Mouse (Mus musculus): ENCODE measurements around the gene Camkmt. TPM values are rescaled to one million over a fixed set of nuclear protein-coding genes. Genes with fewer than 3 reads are reported as not detected.
A peak's percentile ranks its signal among the peaks of the same experiment; 100 is the strongest.

Camkmt gene
- polyA plus RNA-seq, 1 experiment: 5.9 TPM

DNA sequence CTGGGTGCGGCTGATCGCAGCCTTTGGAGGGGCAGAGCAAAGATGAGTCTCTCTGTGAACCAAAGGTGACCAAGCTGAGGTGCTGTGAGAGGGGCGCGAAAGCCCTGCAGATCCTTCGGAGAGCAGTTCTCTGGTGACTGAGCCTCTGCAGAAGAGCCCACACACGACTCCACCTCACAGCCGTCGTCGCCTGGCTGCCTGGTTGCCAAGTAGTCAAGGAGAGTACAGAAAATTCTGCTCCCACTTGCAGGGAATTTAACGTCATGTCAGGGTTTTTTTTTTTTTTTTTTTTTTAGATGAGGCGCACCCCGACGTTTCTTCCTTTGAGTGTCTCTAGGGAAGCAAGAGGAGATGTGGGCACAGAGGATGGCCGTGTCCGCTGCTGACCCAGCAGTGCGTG, 382.9 kb downstream of the Camkmt start:
- H3K4me3 ChIP-seq (ENCODE audit: low read depth, low read length): no peak overlapping the region
- 10% methylated on average over 16 of the region's 16 CpGs for WGBS
- H3K27ac ChIP-seq (ENCODE audit: insufficient read depth, low read depth, low read length): no peak overlapping the region
- TF ChIP-seq CTCF (IDR thresholded peaks at IDR 0.05; ENCODE audit: extremely low read depth, insufficient read length, insufficient replicate concordance, low read depth, low read length): no peak
- TF ChIP-seq POLR2A (IDR thresholded peaks at IDR 0.05; ENCODE audit: low read depth, low read length): no peak
- H3K36me3 ChIP-seq (ENCODE audit: control insufficient read depth, insufficient read depth, low read length): no peaks in the 10 kb centered on the region
- H3K4me1 ChIP-seq (ENCODE audit: control insufficient read depth, insufficient read depth, insufficient read length, low read length): no peaks in the 10 kb centered on the region
- peaks cover 16% of the 10 kb centered on the region for H3K27me3 ChIP-seq (ENCODE audit: control insufficient read depth, insufficient read depth, low read length)

DNA sequence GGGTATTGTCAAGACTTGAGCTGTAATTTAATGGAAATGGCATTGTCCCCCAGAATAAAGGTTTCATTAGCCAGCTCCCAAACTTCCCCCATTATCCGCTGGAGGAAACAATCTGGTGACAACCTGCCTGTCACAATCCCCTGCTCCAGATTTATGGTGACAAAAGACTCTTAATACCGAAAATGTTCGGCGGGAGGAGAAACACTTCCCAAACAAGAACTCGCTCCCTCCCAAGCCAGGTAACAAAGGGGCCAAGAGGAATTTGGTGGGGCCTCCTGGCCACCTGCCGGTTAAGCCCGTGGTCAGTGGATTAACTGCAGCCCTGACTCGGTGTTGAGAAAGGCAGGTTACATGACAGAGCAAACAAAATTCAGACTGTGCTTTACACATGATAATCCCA, 383.5 kb downstream of the Camkmt start:
- H3K4me3 ChIP-seq (ENCODE audit: low read depth, low read length): no peak overlapping the region
- no peak overlapping the region for H3K27ac ChIP-seq (ENCODE audit: insufficient read depth, low read depth, low read length)
- no peaks in the 10 kb centered on the region for H3K4me1 ChIP-seq (ENCODE audit: control insufficient read depth, insufficient read depth, insufficient read length, low read length)
- 27% methylated on average over 8 of the region's 8 CpGs for WGBS
- peaks cover 16% of the 10 kb centered on the region for H3K27me3 ChIP-seq (ENCODE audit: control insufficient read depth, insufficient read depth, low read length)
- no peaks in the 10 kb centered on the region for H3K36me3 ChIP-seq (ENCODE audit: control insufficient read depth, insufficient read depth, low read length)
- TF ChIP-seq CTCF (IDR thresholded peaks at IDR 0.05; ENCODE audit: extremely low read depth, insufficient read length, insufficient replicate concordance, low read depth, low read length) (no peak), POLR2A (IDR thresholded peaks at IDR 0.05; ENCODE audit: low read depth, low read length) (no peak)

DNA sequence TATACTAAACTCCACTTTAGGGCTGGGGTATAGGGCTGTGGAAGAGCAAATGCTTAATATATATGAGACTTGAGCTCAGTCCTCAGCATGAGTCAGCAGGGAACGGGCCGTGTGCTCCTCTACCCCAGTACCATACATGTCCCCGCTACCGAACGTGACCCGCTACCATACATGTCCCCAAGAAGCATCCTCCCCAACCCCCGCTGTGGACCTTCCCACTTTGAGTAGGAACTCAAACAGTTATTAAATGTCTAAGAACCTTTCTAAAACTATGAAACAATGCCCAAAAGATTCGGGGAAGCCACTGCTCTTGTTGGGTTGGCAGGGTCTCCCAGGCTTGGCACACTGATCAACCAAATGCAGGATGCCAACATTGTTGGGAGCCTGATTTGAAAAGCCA, 390.9 kb downstream of the Camkmt start:
- H3K27me3 ChIP-seq (ENCODE audit: control insufficient read depth, insufficient read depth, low read length): peaks cover 20% of the 10 kb centered on the region
- 91% methylated on average over 8 of the region's 8 CpGs for WGBS
- H3K4me1 ChIP-seq (ENCODE audit: control insufficient read depth, insufficient read depth, insufficient read length, low read length): peaks cover 4% of the 10 kb centered on the region; the same call in 1 of the 2 replicates
- TF ChIP-seq POLR2A (IDR thresholded peaks at IDR 0.05; ENCODE audit: low read depth, low read length): no peak
- no peak for TF ChIP-seq CTCF (IDR thresholded peaks at IDR 0.05; ENCODE audit: extremely low read depth, insufficient read length, insufficient replicate concordance, low read depth, low read length)
- no peak overlapping the region for H3K4me3 ChIP-seq (ENCODE audit: low read depth, low read length)
- H3K36me3 ChIP-seq (ENCODE audit: control insufficient read depth, insufficient read depth, low read length): no peaks in the 10 kb centered on the region
- no peak overlapping the region for H3K27ac ChIP-seq (ENCODE audit: insufficient read depth, low read depth, low read length)

DNA sequence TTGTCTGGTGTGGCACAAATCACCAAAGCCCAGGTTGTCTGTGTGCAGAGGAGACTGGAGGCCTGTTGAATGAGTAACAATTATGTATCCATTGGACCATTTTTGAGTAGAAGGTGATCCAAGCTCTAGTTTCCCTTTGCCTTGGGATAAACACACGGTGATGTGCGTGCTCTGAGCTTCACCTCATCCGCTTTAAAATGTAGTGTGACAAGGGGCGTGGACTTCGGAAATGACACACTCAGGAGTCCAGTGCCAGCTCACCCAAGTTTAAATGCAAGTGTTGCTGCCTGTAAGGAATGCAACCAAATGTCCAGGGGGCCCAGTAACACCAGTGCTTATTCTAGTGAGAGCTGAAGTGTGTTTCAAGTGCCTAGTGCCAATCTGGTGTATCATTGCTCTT, 392.7 kb downstream of the Camkmt start:
- H3K4me3 ChIP-seq (ENCODE audit: low read depth, low read length): no peak overlapping the region
- peaks cover 28% of the 10 kb centered on the region for H3K27me3 ChIP-seq (ENCODE audit: control insufficient read depth, insufficient read depth, low read length)
- TF ChIP-seq POLR2A (IDR thresholded peaks at IDR 0.05; ENCODE audit: low read depth, low read length): no peak
- TF ChIP-seq CTCF (IDR thresholded peaks at IDR 0.05; ENCODE audit: extremely low read depth, insufficient read length, insufficient replicate concordance, low read depth, low read length): no peak
- H3K36me3 ChIP-seq (ENCODE audit: control insufficient read depth, insufficient read depth, low read length): no peaks in the 10 kb centered on the region
- peaks cover 4% of the 10 kb centered on the region for H3K4me1 ChIP-seq (ENCODE audit: control insufficient read depth, insufficient read depth, insufficient read length, low read length)
- no peak overlapping the region for H3K27ac ChIP-seq (ENCODE audit: insufficient read depth, low read depth, low read length)
- WGBS: 92% methylated on average over 5 of the region's 5 CpGs

DNA sequence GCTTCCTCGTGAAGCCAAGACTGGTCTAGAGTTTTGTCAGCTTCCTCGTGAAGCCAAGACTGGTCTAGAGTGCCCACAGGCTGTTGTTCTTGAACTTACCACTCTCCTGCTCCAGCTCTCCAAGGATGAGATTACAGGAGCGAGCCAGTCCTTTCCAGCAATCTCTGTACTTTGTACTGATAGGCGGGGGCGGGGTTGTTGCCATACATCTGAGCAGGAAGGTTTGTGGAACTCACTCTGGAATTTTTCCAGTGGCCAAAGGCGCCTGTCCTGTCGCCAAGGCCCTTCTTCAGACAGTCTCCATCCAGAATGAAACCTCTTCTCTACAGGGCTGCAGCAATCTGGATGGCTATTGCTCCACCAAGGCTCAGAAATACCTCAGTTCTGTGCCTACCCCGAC, 393.7 kb downstream of the Camkmt start:
- TF ChIP-seq POLR2A (IDR thresholded peaks at IDR 0.05; ENCODE audit: low read depth, low read length) (no peak), CTCF (IDR thresholded peaks at IDR 0.05; ENCODE audit: extremely low read depth, insufficient read length, insufficient replicate concordance, low read depth, low read length) (no peak)
- H3K4me3 ChIP-seq (ENCODE audit: low read depth, low read length): no peak overlapping the region
- H3K27ac ChIP-seq (ENCODE audit: insufficient read depth, low read depth, low read length): no peak overlapping the region
- H3K36me3 ChIP-seq (ENCODE audit: control insufficient read depth, insufficient read depth, low read length): no peaks in the 10 kb centered on the region
- WGBS: 19% methylated on average over 8 of the region's 8 CpGs
- peaks cover 28% of the 10 kb centered on the region for H3K27me3 ChIP-seq (ENCODE audit: control insufficient read depth, insufficient read depth, low read length)
- peaks cover 4% of the 10 kb centered on the region for H3K4me1 ChIP-seq (ENCODE audit: control insufficient read depth, insufficient read depth, insufficient read length, low read length)

DNA sequence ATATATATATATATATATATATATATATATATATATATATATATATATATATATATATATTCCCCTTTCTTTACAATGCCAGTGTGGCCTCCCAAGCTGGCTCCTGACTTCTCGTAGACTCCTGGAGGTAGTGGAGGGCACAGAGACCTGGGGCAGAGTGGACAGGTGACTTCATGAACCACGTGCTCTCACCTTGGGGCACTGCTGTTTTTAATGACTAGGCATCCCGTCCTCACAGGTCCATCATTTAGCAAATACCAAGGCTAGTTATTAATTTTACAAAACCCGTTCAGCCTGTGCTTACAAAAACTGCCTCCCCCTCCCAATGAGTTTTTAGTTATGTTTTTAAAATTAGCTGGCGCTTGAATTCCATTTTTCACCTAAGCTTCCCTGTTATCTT, 394.2 kb downstream of the Camkmt start:
- 37% methylated on average over 5 of the region's 5 CpGs for WGBS
- Histone ChIP-seq H3K27ac (ENCODE audit: insufficient read depth, low read depth, low read length) (no peak overlapping the region), H3K4me1 (ENCODE audit: control insufficient read depth, insufficient read depth, insufficient read length, low read length) (peaks cover 4% of the 10 kb centered on the region), H3K36me3 (ENCODE audit: control insufficient read depth, insufficient read depth, low read length) (no peaks in the 10 kb centered on the region), H3K4me3 (ENCODE audit: low read depth, low read length) (no peak overlapping the region), H3K27me3 (ENCODE audit: control insufficient read depth, insufficient read depth, low read length) (peaks cover 28% of the 10 kb centered on the region)
- TF ChIP-seq CTCF (IDR thresholded peaks at IDR 0.05; ENCODE audit: extremely low read depth, insufficient read length, insufficient replicate concordance, low read depth, low read length) (no peak), POLR2A (IDR thresholded peaks at IDR 0.05; ENCODE audit: low read depth, low read length) (no peak)

DNA sequence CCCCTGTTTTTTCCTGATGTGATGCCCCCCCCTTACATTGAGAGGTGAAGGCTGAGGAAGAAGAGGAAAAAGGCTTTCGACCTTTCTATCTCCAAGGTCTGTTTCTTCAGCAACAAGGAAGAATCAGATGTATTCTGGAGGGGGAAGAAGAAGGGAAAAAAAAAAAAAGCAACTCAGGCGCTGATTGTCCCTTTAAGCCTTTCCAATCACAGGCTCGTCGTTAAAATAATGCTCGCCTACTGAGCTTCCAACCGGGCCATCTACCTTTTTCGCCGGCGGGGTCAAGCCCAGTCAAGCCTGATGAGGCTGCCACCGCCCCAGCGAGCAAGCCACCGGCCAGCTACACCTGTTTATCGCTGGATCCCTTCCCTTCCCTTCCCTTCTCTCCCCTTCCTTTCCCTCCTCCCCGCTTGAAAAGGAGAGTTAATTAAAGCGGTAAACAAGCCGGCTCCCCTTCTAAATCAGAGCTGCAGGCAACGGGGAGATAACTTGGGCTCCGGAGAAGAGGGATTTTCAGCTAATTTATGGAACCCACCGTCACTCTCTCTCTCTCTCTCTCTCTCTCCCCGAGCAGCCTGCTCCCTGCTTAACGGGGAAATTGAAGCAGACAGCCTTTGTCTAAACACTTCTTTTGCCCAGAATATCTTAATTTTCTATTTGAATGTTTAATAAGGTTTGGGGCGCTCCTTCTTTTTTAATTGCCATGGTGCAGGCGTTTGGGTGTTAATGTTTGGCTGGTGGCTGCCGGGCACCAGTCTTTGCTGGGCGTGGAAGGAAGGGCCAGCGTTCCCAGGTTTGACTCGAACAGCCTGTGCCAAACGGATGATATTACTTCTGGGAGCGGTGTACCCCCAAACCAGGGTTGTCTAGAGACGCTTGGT, 395.0 kb downstream of the Camkmt start:
- WGBS: 8% methylated on average over 30 of the region's 30 CpGs
- Histone ChIP-seq H3K4me1 (ENCODE audit: control insufficient read depth, insufficient read depth, insufficient read length, low read length) (peaks cover 4% of the 10 kb centered on the region), H3K27me3 (ENCODE audit: control insufficient read depth, insufficient read depth, low read length) (peaks cover 28% of the 10 kb centered on the region), H3K36me3 (ENCODE audit: control insufficient read depth, insufficient read depth, low read length) (no peaks in the 10 kb centered on the region), H3K27ac (ENCODE audit: insufficient read depth, low read depth, low read length) (no peak overlapping the region), H3K4me3 (ENCODE audit: low read depth, low read length) (peak overlapping the region; percentile 13; the same call in 1 of the 2 replicates)
- TF ChIP-seq CTCF (IDR thresholded peaks at IDR 0.05; ENCODE audit: extremely low read depth, insufficient read length, insufficient replicate concordance, low read depth, low read length) (no peak), POLR2A (IDR thresholded peaks at IDR 0.05; ENCODE audit: low read depth, low read length) (no peak)

Data from small intestine, adult 2 months (tissue).